Mouse (Mus musculus) testis, postnatal 14 days (tissue): ENCODE results near the gene Slc11a1.
A peak's percentile ranks its signal among the peaks of the same experiment; 100 is the strongest.

Experiments used
- DNase-seq: peaks from one replicate; pipeline ENCODE4 v3.0.0; 2021; ENCODE audit warnings: low spot score

Gene Slc11a1

GRCm38 (mm10) chr1:74408589-74409504, 33.9 kb downstream of the Slc11a1 start, which contains the start of gene Vil1:
TSS of gene Vil1 (plus strand) at chr1:74409376.
- no peak for DNase-seq

- no peak for DNase-seq
Measured at GRCm38 (mm10) chr1:74411753-74412325, 36.8 kb downstream of the Slc11a1 start.

GRCm38 (mm10) chr1:74412711-74413110, 37.7 kb downstream of the Slc11a1 start:
- DNase-seq, result no peak

- peak; percentile 67 for DNase-seq
Measured at GRCm38 (mm10) chr1:74415143-74415542, 40.1 kb downstream of the Slc11a1 start.

- no peak for DNase-seq
Measured at GRCm38 (mm10) chr1:74418747-74419439, 43.9 kb downstream of the Slc11a1 start.

- no peak for DNase-seq
Measured at GRCm38 (mm10) chr1:74419440-74419794, 44.4 kb downstream of the Slc11a1 start.

- no peak for DNase-seq
Measured at GRCm38 (mm10) chr1:74423147-74423546, 48.2 kb downstream of the Slc11a1 start.

GRCm38 (mm10) chr1:74425845-74426244, 50.9 kb downstream of the Slc11a1 start:
- DNase-seq, result no peak

GRCm38 (mm10) chr1:74433220-74433619, 58.2 kb downstream of the Slc11a1 start:
- DNase-seq, result no peak

- no peak for DNase-seq
Measured at GRCm38 (mm10) chr1:74434596-74434995, 59.6 kb downstream of the Slc11a1 start.

GRCm38 (mm10) chr1:74435563-74435962, 60.6 kb downstream of the Slc11a1 start:
- no peak for DNase-seq
